Mouse (Mus musculus) lung, postnatal 0 days (tissue): Measurements from ENCODE around the gene Capza1.

ENCODE experiments used
- CTCF ChIP-seq: IDR thresholded peaks from 2 replicates; pipeline ENCODE4 v1.5.1; 2016; ENCODE audit warnings: antibody characterized with exemption, mild to moderate bottlenecking
- EP300 ChIP-seq: IDR thresholded peaks from 2 replicates; pipeline ENCODE4 v1.6.1; 2016; ENCODE audit warnings: antibody characterized with exemption, mild to moderate bottlenecking, control low read depth

GRCm38 (mm10) chr3:104835797-104836196 is 28.5 kb downstream of the Capza1 start:
- TF ChIP-seq CTCF (no peak), EP300 (no peak)
